Mouse (Mus musculus) small intestine, adult 2 months (tissue): ENCODE measurements around the gene Best2. TPM values are rescaled to one million over a fixed set of nuclear protein-coding genes. Genes with fewer than 3 reads are reported as not detected.

Experiments used
- H3K27ac ChIP-seq: fragments of 200-500 bp; 2 replicates; pipeline ENCODE4 v1.5.1; 2012; ENCODE audit warnings: low read depth, low read length, control low read depth, inconsistent platforms; ENCODE audit not compliant: insufficient read depth
- H3K27me3 ChIP-seq: fragments of 200-500 bp; 2 replicates; pipeline ENCODE4 v1.6.1; 2012; ENCODE audit warnings: mild to moderate bottlenecking, moderate library complexity, low read length, inconsistent platforms; ENCODE audit not compliant: control insufficient read depth, insufficient read depth
- H3K36me3 ChIP-seq: fragments of 200-500 bp; 2 replicates; pipeline ENCODE4 v1.6.1; 2012; ENCODE audit warnings: mild to moderate bottlenecking, low read length, control low read depth, inconsistent platforms; ENCODE audit not compliant: control insufficient read depth, insufficient read depth
- H3K4me1 ChIP-seq: fragments of 200-500 bp; 2 replicates; pipeline ENCODE4 v1.6.1; 2012; ENCODE audit warnings: low read length, inconsistent platforms, mixed read lengths; ENCODE audit not compliant: control insufficient read depth, insufficient read depth, insufficient read length
- H3K4me3 ChIP-seq: fragments of 200-500 bp; 2 replicates; pipeline ENCODE4 v1.5.1; 2012; ENCODE audit warnings: low read depth, mild to moderate bottlenecking, control low read depth, inconsistent platforms, low read length, moderate library complexity
- CTCF ChIP-seq: fragments of 200-500 bp; IDR thresholded peaks from 2 replicates; pipeline ENCODE4 v1.5.1; 2012; ENCODE audit warnings: low read depth, mild to moderate bottlenecking, control low read depth, inconsistent platforms, low read length, moderate library complexity, mixed read lengths; ENCODE audit not compliant: insufficient replicate concordance, insufficient read length; ENCODE audit errors: extremely low read depth
- POLR2A ChIP-seq: fragments of 200-500 bp; IDR thresholded peaks from 2 replicates; pipeline ENCODE4 v1.6.1; 2012; ENCODE audit warnings: low read depth, mild to moderate bottlenecking, control low read depth, inconsistent platforms, low read length, moderate library complexity
- WGBS: fragments of 180-500 bp; shearing (Covaris S2); methylation state at CpG from one replicate; pipeline ENCODE4 v1.1.7; 2018; 5-methylcytosine and 5-hydroxymethylcytosine counted together
- polyA plus RNA-seq: library from polyadenylated mRNA; depleted of rRNA; stranded (reverse); fragments of >200 nt; gene quantifications from 2 replicates; pipeline ENCODE4 v1.2.3, GENCODE M21; 2012

The Best2 gene
- polyA plus RNA-seq, 1 experiment, result 0.33 TPM

DNA sequence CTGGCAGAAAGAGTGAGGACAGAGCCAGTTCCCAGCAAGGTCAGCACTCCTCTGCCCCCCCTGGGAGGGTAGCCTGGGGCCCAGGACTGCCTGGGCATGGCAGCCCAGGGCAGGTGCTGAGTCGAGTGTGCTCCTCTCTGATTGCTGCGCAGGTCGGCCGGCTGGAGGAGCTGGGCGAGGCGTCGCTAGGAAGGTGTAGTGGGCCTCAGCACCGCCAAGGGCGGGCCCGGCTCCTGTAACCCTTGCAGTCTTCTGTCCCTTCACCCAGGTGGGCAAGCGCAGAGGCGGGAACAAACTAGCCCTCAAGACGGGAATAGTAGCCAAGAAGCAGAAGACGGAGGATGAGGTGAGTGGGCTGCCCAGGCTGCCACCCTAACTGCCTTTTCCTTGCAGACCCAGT, 14.9 kb upstream of the Best2 start:
- Histone ChIP-seq H3K27ac (no peak overlapping the region), H3K4me3 (no peak overlapping the region), H3K27me3 (no peaks in the 10 kb centered on the region), H3K4me1 (peaks cover 15% of the 10 kb centered on the region), H3K36me3 (peaks cover 26% of the 10 kb centered on the region)
- WGBS, result 69% methylated on average over 14 of the region's 14 CpGs
- TF ChIP-seq CTCF (no peak), POLR2A (no peak)

DNA sequence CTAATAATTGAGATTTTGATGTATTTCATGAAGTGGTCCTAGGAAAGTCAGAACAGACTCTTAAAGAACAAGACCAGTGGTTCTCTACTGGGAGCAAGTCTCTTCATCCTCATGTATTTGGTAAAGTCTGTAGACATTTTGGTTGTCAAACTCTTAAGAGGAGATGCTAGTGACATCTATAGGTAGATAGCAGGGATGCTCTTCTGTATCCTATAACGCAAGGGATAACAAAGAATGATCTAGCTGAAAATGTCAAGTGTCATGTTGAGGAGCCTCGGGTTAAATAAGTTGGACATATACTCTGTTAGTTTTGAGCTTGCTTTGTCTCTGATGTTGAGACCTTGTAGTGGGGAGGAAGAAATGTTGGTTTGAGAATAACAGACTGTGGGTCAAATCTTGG, 13.6 kb upstream of the Best2 start:
- H3K4me3 ChIP-seq, result no peak overlapping the region

GRCm38 (mm10) chr8:85027516-85027855, 13.2 kb upstream of the Best2 start:
- WGBS, result under 1% methylated on average over 13 of the region's 13 CpGs
- Histone ChIP-seq H3K27me3 (no peaks in the 10 kb centered on the region), H3K27ac (peak overlapping the region; percentile 79), H3K4me1 (peaks cover 19% of the 10 kb centered on the region), H3K4me3 (peak overlapping the region; percentile 83), H3K36me3 (peaks cover 24% of the 10 kb centered on the region)
- no peak for TF ChIP-seq CTCF

More for the DNA sequence above, 13.6 kb upstream of the Best2 start:
- Histone ChIP-seq H3K27me3 (no peaks in the 10 kb centered on the region), H3K27ac (no peak overlapping the region), H3K36me3 (peaks cover 26% of the 10 kb centered on the region), H3K4me1 (peaks cover 19% of the 10 kb centered on the region)
- no peak for TF ChIP-seq POLR2A
- no peak for TF ChIP-seq CTCF
- 4% methylated on average over 2 of the region's 2 CpGs for WGBS

DNA sequence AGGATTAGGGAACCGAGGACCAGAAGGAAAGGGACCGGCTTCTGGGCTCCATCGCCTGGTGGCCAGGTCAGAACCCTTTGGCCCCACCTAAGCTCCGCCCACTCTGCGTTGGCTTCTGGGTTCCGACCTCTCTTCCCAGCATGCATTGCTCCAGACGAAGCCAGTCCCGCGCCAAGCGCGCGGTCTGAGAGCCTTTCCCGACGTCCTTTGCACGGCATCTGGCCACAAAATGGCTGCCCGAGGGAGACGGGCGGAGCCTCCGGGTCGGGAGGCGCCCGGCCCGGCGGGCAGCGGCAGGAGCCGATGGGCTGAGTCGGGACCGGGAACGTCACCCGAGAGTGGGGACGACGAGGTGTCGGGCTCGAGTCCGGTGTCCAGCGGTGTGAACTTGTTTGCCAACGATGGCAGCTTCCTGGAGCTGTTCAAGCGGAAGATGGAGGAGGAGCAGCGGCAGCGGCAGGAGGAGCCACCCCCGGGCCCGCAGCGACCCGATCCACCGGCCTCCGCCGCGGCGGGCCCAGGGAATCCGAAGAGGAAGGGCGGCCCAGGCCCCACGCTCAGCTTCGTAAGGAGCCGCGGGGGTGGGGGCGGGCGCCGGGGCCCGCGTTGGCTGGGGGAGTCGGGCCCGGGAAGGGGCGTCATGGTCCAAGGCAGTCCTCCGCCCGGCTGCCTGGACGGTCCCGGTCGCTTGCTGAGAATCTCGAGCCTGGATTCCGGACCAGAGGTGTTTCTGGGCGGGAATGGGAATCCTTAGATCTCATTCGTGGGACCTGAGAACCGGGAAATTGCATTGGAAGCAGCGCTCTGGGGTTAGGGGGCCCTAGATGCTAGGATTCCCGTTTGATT, 12.6 kb upstream of the Best2 start, which contains the start of gene Trir:
Gene Trir (plus strand): TSS at position 154 of the 846 bp plus-strand sequence.
- Histone ChIP-seq H3K4me1 (peaks cover 19% of the 10 kb centered on the region), H3K27me3 (no peaks in the 10 kb centered on the region), H3K4me3 (peak within 1 kb of the TSS; percentile 83), H3K27ac (peak within 1 kb of the TSS; percentile 79), H3K36me3 (peaks cover 23% of the 10 kb centered on the region)
- TF ChIP-seq CTCF (no peak), POLR2A (peak; percentile 96)
- WGBS, result 0% methylated on average over 75 of the region's 75 CpGs

- TF ChIP-seq CTCF (no peak), POLR2A (peak; percentile 39; the same call in 1 of the 2 replicates)
- Histone ChIP-seq H3K36me3 (peaks cover 21% of the 10 kb centered on the region), H3K4me3 (peak within 1 kb of the TSS; percentile 83), H3K27ac (peak within 1 kb of the TSS; percentile 75), H3K4me1 (peaks cover 19% of the 10 kb centered on the region), H3K27me3 (no peaks in the 10 kb centered on the region)
- WGBS, result 1% methylated on average over 30 of the region's 30 CpGs
Observed at GRCm38 (mm10) chr8:85025098-85025932, 11.0 kb upstream of the Best2 start, which contains the start of gene Asna1. Asna1 (minus strand) TSS chr8:85025281.

GRCm38 (mm10) chr8:85023846-85024245, 9.5 kb upstream of the Best2 start:
- WGBS, result 89% methylated on average over 3 of the region's 3 CpGs
- Histone ChIP-seq H3K27me3 (no peaks in the 10 kb centered on the region), H3K36me3 (peaks cover 27% of the 10 kb centered on the region), H3K4me1 (peaks cover 19% of the 10 kb centered on the region), H3K27ac (no peak overlapping the region), H3K4me3 (no peak overlapping the region)
- no peak for TF ChIP-seq POLR2A
- no peak for TF ChIP-seq CTCF
